Mouse (Mus musculus): Measurements from ENCODE around the gene Olfr1212.

Olfr1212 gene

GRCm38 (mm10) chr2:88953669-88954068, at the start of gene Olfr1212:
Olfr1212 (plus strand) TSS chr2:88953969.
- ATAC-seq (ENCODE audit: low TSS enrichment), result no peak

- no peak for ATAC-seq (ENCODE audit: low TSS enrichment)
These were observed 38.7 kb upstream of the Olfr1212 start, which contains the start of gene Olfr1209 for GRCm38 (mm10) chr2:88915057-88915456. Olfr1209 (minus strand) TSS chr2:88915157.

GRCm38 (mm10) chr2:88938011-88938410, 15.8 kb upstream of the Olfr1212 start, which contains the start of gene Olfr1211:
Olfr1211 (minus strand) TSS chr2:88938111.
- no peak for ATAC-seq (ENCODE audit: low TSS enrichment)

GRCm38 (mm10) chr2:88980181-88980580, 26.4 kb downstream of the Olfr1212 start, which contains the start of gene Gm13762:
Gm13762 (minus strand) TSS chr2:88980281.
- no peak for ATAC-seq (ENCODE audit: low TSS enrichment)

- no peak for ATAC-seq (ENCODE audit: low TSS enrichment)
These were observed 38.8 kb downstream of the Olfr1212 start, which contains the start of gene Olfr1214 for GRCm38 (mm10) chr2:88992553-88992952. Olfr1214 (minus strand) TSS chr2:88992653.

GRCm38 (mm10) chr2:89006873-89007272, 53.1 kb downstream of the Olfr1212 start, which contains the start of gene Olfr1215:
Olfr1215 (minus strand) TSS chr2:89006973.
- no peak for ATAC-seq (ENCODE audit: low TSS enrichment)

All from frontal cortex, adult (tissue).